Mouse (Mus musculus) cerebellum, postnatal 4 days (tissue): ENCODE measurements at regions not wholly inside any gene's neighbourhood (a gene's known extent, or its start where the extent isn't known, plus 50 kb on each side); places are given as distances from the start of the nearest gene placed in this dataset.
A peak's percentile ranks its signal among the peaks of the same experiment; 100 is the strongest.
"Not testable (repeated sequence)": the region's sequence is repeated elsewhere in the genome, so short reads cannot be mapped to it uniquely, and the experiment has no call there.

ENCODE experiments used
- DNase-seq, 2 experiments: peaks; one replicate each; pipeline ENCODE4 v3.0.0; 2022; ENCODE audit warnings: low spot score in 2 of 2, mixed read lengths in 1 of 2

- no peak for DNase-seq
Observed at GRCm38 (mm10) chr17:82909189-82909588, 305.9 kb upstream of the Pkdcc start.

- DNase-seq: not testable (repeated sequence)
Observed at GRCm38 (mm10) chr17:82922986-82923385, 292.1 kb upstream of the Pkdcc start.

GRCm38 (mm10) chr17:82925751-82926150 is 289.3 kb upstream of the Pkdcc start:
- DNase-seq: no peak

- no peak for DNase-seq
Observed at GRCm38 (mm10) chr17:82927681-82928080, 287.4 kb upstream of the Pkdcc start.

GRCm38 (mm10) chr17:82929511-82929910 is 285.6 kb upstream of the Pkdcc start:
- no peak for DNase-seq

GRCm38 (mm10) chr17:82930738-82931137 is 284.4 kb upstream of the Pkdcc start:
- no peak for DNase-seq

GRCm38 (mm10) chr17:82931476-82931875 is 283.6 kb upstream of the Pkdcc start:
- no peak for DNase-seq

GRCm38 (mm10) chr17:82936836-82937235 is 278.3 kb upstream of the Pkdcc start:
- no peak for DNase-seq

- DNase-seq: no peak
Observed at GRCm38 (mm10) chr17:82946083-82946482, 269.0 kb upstream of the Pkdcc start.

GRCm38 (mm10) chr17:82949794-82950193 is 265.3 kb upstream of the Pkdcc start:
- DNase-seq: no peak

GRCm38 (mm10) chr17:82950268-82950667 is 264.8 kb upstream of the Pkdcc start:
- no peak for DNase-seq

- peak in 1 of 2 experiments; percentile 13 for DNase-seq
Observed at GRCm38 (mm10) chr17:82957409-82957808, 257.7 kb upstream of the Pkdcc start.

GRCm38 (mm10) chr17:82963374-82963773 is 251.7 kb upstream of the Pkdcc start:
- DNase-seq: no peak

- DNase-seq: no peak
Observed at GRCm38 (mm10) chr17:82999710-83000109, 215.4 kb upstream of the Pkdcc start.

GRCm38 (mm10) chr17:83000411-83000810 is 214.7 kb upstream of the Pkdcc start:
- DNase-seq: no peak

GRCm38 (mm10) chr17:83001567-83001966 is 213.5 kb upstream of the Pkdcc start:
- DNase-seq: no peak

- DNase-seq: no peak
Observed at GRCm38 (mm10) chr17:83010845-83011244, 204.2 kb upstream of the Pkdcc start.

GRCm38 (mm10) chr17:83015656-83016055 is 199.4 kb upstream of the Pkdcc start:
- no peak for DNase-seq

- no peak for DNase-seq
Observed at GRCm38 (mm10) chr17:83016936-83017335, 198.2 kb upstream of the Pkdcc start.

GRCm38 (mm10) chr17:83019267-83019666 is 195.8 kb upstream of the Pkdcc start:
- DNase-seq: no peak

GRCm38 (mm10) chr17:83020576-83020975 is 194.5 kb upstream of the Pkdcc start:
- DNase-seq: peak; percentile 35 to 84

- DNase-seq: peak; percentile 76 to 84
Observed at GRCm38 (mm10) chr17:83025340-83025816, 189.7 kb upstream of the Pkdcc start.

GRCm38 (mm10) chr17:83034914-83035573 is 180.0 kb upstream of the Pkdcc start:
- DNase-seq: no peak

GRCm38 (mm10) chr17:83035574-83035918 is 179.5 kb upstream of the Pkdcc start:
- no peak for DNase-seq
